Mouse (Mus musculus): Measurements from ENCODE around the gene Ppp2r5e.

Gene Ppp2r5e

DNA sequence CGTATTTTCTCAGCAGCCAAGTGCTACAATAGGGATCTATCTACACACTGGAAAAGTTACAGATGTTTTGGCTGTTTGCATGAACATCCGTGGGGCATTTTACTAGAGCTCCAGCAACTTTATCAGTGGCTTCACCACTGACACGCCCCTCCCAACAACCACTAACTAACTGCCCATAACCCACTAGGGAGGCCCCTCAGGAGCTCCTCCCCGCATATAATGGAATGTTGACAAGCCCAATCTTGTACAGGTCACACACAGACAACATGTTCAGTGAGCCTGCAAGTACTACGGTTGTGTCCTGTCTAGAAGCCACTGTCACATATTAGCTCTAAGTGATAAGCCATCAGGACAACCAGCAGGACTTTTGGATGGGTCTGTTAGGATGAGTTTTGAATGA is 18.8 kb downstream of the Ppp2r5e start:
- no peak for DNase-seq (ENCODE audit: low read depth, low spot score)

DNA sequence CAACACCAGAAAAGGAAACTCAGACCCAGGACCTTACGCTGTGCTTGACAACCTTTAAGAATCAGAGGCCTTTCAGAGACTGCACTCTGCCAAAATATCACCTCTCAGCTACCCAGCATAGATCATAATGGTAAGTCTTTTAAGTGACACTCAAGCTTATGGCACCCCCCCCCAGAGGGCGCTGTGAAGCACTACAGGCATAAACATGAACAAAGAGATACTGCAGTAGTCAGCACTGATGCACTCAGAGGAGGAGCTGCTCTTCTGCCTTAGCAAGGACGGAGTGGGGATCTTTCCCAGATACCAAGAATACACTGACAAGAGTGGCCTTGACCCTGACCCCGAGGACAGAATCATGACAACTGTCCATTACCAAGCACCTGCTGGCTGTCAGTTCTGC is 23.8 kb downstream of the Ppp2r5e start:
- DNase-seq (ENCODE audit: low read depth, low spot score), result no peak

DNA sequence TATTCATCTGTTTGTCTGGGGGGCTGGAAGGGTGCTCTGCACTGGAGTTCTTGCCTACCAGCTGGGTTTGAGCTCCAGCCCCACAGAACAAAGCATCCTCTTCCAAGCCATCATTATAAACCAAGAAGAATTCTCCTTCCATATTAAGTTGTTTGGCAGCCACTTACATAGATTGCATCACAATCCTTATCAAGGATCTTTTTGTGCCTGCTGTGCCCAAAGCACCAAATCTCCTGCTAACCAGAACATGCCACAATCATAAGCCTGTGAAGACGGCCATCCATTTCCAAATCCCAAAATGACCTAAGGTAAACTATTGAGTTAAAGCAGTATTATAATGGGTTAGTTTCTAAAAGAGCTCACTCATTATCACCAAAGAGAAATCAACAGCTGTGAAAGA is 25.9 kb downstream of the Ppp2r5e start:
- DNase-seq (ENCODE audit: low read depth, low spot score), result no peak

DNA sequence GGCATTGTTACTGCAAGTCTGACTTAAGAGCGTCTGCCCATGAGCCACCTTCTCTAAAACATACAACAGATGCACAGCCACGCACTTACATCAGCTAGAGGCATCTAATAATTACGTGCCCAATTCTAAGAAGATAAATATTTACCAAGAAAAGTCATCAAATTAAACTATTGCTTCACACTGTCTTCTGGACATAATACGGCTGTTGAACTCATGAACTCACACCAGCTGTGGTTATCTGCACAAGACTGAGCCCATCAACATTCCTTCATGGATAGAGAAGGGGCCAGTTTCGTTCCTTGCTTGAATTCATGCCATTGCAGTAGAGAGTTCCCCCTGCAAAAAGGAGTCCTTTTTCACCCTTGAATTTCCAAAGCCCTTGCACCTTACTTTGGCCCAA is 28.3 kb downstream of the Ppp2r5e start:
- no peak for DNase-seq (ENCODE audit: low read depth, low spot score)

DNA sequence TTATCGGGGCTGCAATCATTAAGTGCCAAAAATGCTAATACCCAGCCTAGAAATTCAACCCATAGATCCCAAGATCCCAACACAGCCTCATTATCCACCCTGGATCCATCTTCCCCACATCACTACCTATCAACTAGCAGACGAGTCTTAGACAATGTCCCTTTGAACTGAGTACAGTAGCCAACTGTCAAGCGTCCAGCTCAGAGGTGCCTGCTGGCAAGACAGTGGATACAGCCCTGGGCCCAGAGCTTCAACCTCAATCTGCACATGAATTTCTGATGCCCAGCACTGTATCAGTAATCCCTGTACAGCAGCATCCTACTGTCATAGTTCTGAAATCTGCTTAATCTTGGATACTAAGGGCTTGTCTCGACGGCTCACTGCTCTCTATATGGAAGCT is 30.3 kb downstream of the Ppp2r5e start:
- DNase-seq (ENCODE audit: low read depth, low spot score), result no peak

DNA sequence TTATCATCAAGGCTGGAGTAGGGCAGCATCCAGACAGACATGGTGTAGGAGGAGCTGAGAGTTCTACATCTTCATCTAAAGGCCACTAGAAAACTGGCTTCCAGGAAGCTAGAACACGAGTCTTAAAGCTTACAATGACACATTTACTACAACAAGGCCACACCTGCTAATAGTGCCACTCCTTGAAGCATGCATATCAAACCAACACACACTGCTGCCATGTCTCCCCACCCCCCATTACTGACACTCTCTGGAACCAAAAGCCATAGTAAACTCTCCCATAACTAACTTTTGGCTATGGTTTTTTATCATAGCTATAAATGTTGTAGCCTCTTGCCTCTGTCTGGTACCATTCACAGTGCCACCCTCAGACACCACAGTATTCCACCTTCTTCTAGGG is 31.5 kb downstream of the Ppp2r5e start:
- no peak for DNase-seq (ENCODE audit: low read depth, low spot score)

DNA sequence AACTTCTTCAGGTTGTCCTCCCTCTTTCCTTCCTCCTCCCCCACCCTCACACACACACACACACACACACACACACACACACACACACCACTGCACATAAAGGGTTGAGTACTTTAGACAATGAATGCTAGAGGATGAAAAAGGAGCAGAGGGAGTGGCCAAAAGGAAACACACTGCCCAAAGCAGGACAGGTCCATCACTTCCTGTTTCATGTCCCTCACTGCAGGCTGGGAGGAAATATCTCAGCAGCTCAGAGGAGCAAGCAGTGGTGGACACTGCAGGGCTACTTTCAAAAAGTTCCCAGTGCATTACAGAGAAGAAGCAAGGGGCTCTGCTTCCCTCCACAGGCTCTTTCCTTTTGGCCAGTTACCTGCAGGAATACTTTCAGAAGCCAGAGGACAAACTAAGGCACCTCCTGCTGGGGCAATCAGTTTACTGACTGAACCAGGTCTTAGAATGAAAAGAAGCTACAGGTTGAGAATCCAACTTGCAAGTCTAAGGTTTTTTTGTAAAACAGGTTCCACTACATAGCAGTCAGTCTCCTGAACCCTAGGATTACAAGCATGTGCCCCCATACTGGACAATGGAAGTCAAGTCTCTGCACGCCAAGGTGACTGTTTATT is 32.9 kb downstream of the Ppp2r5e start:
- DNase-seq (ENCODE audit: low read depth, low spot score), result no peak

DNA sequence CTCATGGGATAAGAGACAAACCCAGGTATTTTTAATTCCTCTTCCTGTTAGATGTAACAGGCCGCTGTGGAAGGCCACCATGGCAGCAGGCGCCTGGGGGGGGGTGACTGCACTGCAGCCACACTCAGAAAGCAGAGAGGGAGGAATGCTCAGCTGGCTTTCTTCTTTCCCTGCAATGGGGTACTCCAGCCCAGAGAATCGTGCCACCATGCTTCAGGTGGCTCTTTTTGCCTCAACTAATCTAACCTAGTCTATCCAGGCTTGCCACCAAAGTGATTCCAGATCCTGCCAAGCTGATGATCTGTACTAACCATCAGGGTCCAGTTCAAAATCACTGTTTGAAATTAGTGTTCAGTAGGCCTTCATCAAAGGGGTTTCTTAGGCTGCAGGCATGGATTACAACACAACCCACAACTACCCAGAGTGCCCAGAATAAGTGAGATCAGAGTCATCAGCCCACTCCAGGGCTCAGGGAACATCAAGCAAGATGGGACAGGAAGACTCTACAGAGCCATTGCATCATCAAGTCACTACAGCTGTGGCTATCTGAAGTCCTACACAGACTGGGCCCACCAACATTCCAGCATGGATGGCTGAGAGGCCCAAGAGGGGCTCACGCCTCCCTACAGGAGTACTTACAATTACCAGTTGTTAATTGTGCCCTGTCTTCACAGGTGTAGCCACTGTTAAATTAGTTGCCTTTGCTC is 35.2 kb downstream of the Ppp2r5e start:
- no peak for DNase-seq (ENCODE audit: low read depth, low spot score)

DNA sequence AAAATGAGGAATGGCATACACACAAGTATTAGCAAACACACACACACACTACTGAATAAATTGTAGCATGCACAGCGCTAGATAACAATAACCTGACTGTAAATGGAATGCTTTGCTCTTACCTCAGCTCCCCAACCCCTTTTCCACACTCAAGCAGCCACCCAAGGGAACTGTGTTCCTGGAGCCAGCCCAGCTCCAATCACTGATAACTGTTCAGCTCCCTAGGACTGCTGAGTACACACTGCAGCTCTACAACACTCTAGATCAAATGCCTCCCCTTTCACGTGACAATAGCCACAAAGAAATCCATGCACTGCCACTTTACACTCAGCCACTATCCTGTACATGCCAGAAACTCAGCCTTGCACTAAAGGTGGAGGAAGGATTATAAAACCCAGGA is 36.8 kb downstream of the Ppp2r5e start:
- DNase-seq (ENCODE audit: low read depth, low spot score), result no peak

DNA sequence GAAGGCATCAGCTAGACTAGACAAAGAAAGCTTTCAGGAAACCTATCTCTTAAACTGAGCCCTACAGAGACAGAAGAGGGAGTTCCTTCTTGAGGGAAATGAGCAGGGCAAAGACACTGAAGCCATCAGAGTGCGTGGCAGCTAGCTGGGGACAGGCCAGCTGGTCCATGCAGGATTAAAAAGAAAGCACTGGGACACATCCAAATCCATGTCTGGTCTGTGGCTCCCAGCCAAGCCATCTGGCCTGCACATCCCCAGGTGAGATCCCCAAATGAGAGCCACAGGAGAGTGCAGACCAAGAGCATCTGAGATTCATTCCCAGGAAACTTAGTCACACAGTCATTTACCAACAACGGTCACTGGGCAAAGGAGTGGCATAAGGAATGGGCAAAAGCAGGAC is 38.2 kb downstream of the Ppp2r5e start:
- no peak for DNase-seq (ENCODE audit: low read depth, low spot score)

DNA sequence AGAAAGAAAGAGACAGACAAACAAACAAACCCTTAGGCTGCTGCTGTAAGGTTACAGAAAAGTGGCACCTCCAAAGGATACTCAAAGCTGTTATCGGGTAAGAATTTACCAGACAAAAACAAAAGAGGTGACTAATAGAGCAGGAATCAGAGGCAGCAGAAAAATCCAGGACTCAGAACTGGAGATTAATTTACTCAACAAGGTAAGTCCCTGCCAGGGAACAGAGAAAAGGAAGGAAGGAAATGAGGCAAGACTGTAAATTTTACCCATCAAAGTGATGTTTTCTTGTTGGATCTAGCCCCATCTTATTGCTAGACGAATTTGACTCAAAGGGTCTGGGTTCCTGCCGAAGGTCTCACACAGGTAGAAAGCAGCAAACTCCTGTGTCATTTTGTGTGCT is 41.0 kb downstream of the Ppp2r5e start:
- no peak for DNase-seq (ENCODE audit: low read depth, low spot score)

DNA sequence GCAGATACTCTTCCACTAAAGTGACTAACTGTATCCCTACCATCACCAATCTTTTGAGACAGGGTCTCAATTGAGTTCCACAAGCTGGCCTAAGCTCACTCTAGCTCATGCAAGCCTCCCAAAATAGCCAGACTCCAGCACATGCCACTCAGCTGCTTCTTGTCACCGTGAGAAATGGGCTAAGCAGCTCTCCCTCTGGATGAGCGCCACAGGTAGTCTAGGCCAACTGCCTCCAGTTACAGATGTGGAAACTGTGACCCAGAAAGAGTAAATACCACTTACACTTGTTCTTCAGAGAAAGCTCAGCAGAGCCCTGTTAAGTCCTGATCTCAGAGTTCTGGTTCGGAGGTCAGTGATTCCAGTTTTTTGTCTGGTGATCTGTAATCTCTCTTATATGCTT is 43.7 kb downstream of the Ppp2r5e start:
- DNase-seq (ENCODE audit: low read depth, low spot score), result no peak

DNA sequence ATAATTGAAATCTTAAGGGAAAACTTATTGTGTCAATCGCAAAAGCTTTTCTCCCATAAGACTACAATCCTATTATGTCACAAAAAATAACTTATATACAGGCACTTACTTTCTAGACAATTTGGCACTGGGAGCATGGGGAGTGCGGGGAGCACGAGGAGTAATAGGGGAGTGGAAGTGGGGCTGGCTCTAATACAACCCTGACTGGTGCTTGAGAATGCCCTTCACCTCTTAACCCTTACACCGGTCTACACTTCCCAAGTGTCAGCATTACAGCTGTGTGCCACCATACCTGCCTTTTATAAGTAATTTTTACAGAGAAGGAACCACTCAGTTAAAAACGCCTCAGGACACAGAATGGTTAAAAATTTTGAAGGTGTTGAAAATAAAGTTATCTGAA is 44.4 kb downstream of the Ppp2r5e start:
- no peak for DNase-seq (ENCODE audit: low read depth, low spot score)

DNA sequence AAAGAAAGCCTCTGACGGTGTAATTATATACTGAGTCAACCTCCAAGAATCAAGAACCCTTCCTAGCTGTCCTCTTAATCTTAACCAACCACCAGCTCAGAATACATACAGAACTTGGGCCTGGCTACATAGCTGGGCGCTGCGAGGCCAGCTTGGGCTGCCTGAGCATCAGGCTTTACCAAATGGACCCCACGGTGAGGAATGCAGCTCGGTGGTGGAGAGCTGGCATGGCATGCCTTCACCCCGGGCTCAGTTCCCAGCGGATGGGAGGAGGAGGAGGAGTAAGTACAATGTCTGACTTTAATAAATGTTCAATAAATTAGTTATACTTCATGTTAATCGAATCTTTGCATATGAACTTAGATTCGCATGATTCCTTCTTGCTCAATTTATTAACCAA is 47.0 kb downstream of the Ppp2r5e start:
- DNase-seq (ENCODE audit: low read depth, low spot score), result no peak

DNA sequence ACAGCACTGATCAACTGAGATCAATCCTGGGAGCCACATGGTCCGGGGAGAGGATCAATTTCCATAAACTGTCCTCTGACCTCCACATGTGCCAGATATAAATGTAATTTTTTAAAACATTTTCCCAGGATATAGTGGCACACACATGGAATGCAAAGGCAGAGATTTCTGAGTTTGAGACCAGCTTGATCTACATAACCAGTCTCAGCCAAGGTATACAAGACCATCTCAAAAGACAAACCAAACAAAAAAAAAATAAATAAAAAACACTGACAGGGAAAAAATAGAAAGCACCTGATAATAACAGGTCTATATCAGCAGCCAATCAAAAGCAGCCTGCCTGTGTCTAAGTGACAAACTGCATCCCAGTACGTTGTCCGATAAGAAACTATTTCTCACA is 48.9 kb downstream of the Ppp2r5e start:
- DNase-seq (ENCODE audit: low read depth, low spot score), result no peak

DNA sequence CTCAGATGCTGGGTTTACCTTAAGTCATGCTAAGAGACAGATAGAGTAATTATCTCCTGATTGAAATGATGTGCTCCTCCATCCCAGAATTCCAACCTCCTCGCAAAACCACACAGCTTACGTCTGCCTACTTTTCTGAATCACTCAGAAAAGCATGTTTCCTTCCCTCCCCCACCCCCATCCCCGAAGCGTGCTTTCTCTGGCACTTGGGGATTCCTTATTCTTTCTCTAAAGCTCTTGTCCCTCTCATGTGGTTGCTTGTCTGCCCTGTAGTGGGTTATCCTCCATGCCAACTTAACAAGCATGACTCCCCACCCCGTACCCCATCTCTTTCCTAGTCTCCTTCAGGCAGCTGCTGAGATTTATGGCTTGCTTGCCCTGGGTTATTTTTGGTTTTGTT is 49.8 kb downstream of the Ppp2r5e start:
- no peak for DNase-seq (ENCODE audit: low read depth, low spot score)

DNA sequence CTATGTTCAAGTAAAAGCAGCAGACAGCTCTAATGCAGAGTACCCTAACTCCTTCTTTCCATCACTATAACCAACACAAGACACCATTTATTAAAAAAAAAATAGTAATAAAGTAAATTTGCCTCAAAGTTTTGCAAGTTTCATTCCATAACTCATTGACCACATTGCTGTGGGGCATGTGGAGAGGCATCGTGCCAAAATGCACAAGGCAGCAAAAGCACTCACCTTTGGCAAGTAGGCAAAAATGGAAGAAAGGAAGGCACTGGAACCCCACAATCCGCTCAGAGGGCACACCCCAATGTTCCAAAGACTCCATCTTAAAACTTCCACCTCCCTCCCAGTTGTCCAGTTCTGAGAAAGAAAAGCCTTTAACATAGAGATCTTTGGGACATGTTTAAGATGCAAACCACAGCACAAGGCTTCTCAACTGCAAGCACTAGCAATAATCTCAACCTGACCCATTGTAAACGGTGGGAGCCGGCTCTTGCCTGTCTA is 50.6 kb downstream of the Ppp2r5e start:
- no peak for DNase-seq (ENCODE audit: low read depth, low spot score)

DNA sequence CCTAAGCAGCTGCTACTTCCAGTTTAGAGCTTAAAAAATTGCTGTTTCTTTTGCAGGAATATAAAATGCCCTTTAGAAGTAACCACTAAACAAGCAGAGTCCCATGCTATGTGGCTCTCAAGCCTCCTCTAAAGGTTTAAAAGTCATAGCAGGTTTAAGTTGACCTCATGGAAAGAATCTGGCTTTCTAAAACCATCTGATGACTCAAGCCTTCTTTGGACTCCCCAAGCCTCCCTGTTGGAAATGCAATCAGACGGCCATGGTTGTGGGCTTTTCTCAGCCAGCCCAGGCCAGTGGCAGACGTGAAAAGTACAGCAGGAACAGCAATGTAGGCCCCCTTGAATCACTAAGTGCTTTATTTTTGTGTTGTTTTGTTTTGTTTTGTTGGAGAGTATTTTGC is 51.4 kb downstream of the Ppp2r5e start:
- DNase-seq (ENCODE audit: low read depth, low spot score), result no peak

DNA sequence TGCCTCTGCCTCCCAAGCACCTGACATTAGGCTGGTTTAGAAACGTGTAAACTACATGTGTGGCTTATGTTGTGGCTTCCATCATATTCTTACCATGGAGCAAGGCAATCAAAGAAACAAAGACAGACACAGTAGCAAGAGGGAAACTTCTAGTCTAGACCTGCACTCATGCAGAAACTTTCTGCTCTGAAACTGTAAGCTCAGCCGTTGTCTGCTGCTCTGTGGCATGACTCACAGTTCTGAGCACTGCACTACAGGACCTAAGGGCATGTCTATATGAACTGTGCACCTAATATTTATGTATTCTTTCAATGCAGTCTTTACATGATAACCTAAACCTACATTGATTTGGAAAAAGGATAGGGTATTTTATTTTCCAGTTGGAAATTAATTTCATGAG is 51.8 kb downstream of the Ppp2r5e start:
- no peak for DNase-seq (ENCODE audit: low read depth, low spot score)

DNA sequence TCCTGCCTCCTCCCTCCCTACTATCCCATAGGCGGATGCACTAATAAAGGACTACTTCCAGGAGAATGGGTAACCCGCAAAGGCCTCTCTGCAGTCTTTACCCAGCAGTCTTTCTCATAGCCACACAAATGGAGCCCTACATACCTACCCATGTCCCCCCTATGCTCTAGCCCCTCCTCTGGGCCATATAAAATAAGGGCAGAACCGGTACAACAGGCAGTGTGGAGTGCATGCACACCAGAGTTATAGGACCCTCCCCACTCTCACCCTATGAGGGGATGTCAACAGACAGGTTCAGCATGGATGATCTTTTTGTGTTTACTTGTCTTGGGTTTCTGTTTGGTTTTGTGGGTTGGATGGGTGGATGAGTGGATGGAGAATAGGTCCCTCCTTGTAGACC is 52.7 kb downstream of the Ppp2r5e start:
- no peak for DNase-seq (ENCODE audit: low read depth, low spot score)

DNA sequence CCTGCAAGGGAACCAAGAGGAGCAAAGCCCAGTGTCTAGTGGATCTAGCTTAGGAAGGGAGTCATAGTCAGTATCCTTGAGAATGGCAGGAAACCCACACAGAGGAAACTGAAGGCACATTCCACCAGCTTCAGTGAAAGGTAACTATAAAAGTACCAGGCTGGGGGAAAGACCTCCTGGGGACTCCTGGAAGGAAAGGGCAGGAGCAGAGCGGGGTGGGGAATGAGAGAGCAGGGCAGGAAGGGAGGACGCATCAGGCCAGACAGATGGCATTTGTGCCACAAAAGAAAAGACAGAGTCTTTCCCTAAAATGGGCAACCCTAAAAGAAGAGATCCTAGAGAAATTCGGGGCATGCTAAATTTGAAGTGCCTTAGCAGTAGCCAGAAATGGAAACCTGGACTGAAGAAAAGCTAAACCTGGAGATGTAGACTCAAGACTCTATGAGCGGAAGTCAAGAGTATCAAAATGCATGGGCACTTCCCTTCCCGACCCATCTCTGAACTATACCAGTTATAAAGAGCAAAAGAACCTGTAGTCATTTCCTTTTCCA is 55.3 kb downstream of the Ppp2r5e start:
- no peak for DNase-seq (ENCODE audit: low read depth, low spot score)

DNA sequence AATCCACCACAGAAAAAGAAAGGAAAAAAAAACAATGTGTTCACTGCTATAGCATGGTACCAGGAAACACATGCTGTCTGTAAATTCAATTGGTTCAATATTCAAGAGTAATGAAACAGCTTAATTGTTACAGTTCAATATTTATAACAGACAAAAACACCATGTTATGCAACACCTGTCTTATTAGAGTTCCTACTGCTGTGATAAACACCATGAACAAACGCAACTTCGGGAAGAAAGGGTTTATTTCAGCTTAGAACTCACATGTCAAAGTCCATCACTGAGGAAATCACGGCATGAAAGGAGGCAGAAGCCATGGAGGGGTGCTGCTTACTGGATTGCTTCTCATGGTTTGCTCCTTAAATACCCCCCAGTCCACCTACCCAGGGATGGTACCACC is 56.8 kb downstream of the Ppp2r5e start:
- no peak for DNase-seq (ENCODE audit: low read depth, low spot score)

DNA sequence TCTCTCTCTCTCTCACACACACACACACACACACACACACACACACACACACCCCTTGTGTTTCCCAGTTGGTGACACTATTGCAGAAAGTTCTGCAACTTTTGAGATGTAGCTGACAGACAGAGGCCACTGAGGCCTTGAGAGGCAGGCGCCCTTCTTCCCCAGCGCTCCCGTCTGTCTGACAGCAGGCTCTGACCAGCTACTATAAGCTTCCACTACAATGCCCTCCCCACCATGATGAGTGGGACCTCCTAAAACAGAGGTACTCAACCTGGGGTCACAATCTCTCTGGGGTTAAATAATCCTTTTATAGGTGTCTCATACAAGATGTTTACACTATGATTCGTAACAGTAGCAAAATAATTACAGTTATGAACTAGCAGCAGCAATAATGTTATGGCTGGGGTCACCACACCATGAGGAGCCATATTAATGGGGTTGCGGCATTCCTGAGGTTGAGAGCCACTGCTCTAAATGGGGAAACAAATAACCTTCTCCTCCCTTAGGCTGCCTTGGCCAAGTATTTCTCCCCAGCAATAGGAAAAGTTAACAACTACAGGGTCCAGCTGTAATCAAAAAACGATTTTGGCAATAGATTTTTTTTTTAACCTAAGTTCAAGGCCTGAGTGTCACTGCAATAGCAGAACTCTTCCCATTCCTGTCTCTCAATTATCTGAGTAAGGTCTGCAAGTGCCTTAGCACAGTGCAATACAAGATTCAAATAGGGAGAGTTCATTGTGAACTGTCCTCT is 58.2 kb downstream of the Ppp2r5e start:
- no peak for DNase-seq (ENCODE audit: low read depth, low spot score)
